Mouse (Mus musculus) spleen, adult 2 months (tissue): ENCODE measurements around the gene Asic1.

Experiments used
- CTCF ChIP-seq: fragments of 200-500 bp; IDR thresholded peaks from 2 replicates; pipeline ENCODE4 v1.5.1; 2011; ENCODE audit warnings: mild to moderate bottlenecking, inconsistent platforms; ENCODE audit not compliant: insufficient read depth, insufficient read length, insufficient replicate concordance; ENCODE audit errors: extremely low read depth
- POLR2A ChIP-seq: fragments of 200-500 bp; IDR thresholded peaks from 2 replicates; pipeline ENCODE4 v1.6.1; 2011; ENCODE audit warnings: low read depth, low read length, inconsistent platforms

DNA sequence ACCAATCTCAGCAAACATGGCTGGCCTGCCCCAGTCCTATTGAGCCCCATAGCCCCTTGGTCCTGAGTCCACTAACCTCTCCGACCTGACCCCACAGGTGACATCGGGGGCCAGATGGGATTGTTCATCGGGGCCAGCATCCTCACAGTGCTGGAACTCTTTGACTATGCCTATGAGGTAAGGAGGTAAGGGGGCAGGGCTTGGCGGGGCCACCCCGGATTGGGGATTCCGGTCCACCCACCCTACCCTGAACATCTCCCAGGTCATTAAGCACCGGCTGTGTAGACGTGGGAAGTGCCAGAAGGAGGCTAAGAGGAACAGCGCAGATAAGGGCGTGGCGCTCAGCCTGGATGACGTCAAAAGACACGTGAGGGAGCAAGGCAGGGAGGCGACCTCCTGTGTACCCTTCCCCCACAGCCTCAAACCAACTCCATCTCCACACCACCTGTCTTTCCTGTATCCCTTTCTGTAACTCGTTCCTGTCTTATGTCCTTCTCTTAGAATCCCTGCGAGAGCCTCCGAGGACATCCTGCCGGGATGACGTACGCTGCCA is 28.4 kb downstream of the Asic1 start:
- TF ChIP-seq POLR2A, result no peak
- TF ChIP-seq CTCF, result no peak
